Mouse (Mus musculus): ENCODE data around the gene Dupd1. TPM values are rescaled to one million over a fixed set of nuclear protein-coding genes. Genes with fewer than 3 reads are reported as not detected.

Dupd1 gene
- polyA plus RNA-seq, 1 experiment from 2014 or later = 0.24 TPM

DNA sequence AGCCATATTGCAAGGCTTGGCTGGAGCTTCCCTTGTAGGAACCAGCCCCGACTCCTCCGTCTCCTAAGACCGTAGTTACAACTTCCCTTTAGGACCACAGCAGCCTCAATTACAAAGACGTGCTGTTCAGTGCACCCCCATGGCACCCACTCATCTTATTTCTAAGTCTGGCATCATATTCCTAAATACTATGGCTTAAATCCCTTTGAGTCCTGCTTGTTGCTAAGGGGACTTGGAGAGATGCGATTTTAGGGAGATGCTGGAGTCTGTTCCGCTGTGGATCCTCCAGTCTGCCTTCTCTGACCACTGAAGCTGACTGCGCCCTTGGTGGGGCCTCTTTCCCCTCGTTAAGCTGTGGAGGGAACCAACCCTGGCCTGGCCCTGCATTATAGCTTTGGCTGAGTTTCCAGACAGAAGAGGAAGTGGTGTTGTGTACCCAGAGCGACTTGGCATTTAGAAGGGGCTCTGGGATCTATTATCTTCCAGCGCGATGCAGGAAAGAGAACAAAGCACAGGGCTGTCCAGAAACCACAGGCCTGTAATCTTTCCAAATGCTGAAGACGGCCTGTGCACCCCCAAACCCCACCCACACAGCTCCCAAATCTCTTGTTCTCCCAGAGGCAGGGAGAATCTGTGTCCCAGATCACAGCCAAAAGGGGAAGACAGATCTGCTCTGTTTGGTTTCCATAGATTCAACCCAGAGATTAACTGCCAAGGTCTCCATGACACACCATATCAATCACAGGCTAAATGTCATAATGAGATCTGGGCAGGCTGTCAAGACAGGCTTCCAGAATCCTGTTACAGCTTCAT lies 7.4 kb downstream of the Dupd1 start:
- no peaks in the 10 kb centered on the region for H3K27me3 ChIP-seq (replicated peaks; ENCODE audit: control insufficient read depth, insufficient read depth, low read length)
- peak overlapping the region; percentile 84 for H3K27ac ChIP-seq (ENCODE audit: low read length)
- H3K9ac ChIP-seq (replicated peaks; ENCODE audit: low read depth, low read length) = no peak overlapping the region; the same call in 1 of the 2 replicates
- H3K4me3 ChIP-seq (replicated peaks; ENCODE audit: low read length) = no peak overlapping the region
- H3K36me3 ChIP-seq (ENCODE audit: control insufficient read depth, insufficient read depth) = no peaks in the 10 kb centered on the region
- ATAC-seq = peak; percentile 82
- peaks cover 9% of the 10 kb centered on the region for H3K4me1 ChIP-seq (replicated peaks; ENCODE audit: control insufficient read depth, insufficient read depth, low read length)
- no peak overlapping the region for H3K4me2 ChIP-seq (ENCODE audit: low read length)
- no peaks in the 10 kb centered on the region for H3K9me3 ChIP-seq (ENCODE audit: control insufficient read depth, low read length)
- 42% methylated on average over 12 of the region's 12 CpGs for WGBS

DNA sequence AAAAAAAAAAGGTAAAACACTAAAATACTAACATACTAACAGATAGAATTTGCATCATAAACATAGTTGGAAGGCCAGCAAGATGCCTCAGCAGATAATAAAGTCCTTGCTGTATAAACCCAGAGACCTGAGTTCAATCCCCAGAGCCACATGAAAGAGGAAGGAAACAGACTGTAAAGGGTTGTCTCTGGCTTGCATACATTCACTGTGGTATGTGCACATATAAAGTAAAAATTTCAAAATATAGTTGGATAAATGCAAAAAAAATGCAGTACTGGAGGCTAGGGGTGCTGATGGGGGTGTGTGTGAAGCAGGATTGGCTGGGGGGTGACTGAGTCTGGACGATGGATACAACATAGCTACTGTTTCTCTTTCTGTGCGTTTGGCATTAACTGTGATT lies 8.9 kb downstream of the Dupd1 start:
- no peak overlapping the region for H3K4me3 ChIP-seq (replicated peaks; ENCODE audit: low read length)
- ATAC-seq = no peak
- 88% methylated on average over 2 of the region's 2 CpGs for WGBS
- no peaks in the 10 kb centered on the region for H3K27me3 ChIP-seq (replicated peaks; ENCODE audit: control insufficient read depth, insufficient read depth, low read length)
- H3K4me2 ChIP-seq (ENCODE audit: low read length) = no peak overlapping the region
- peaks cover 9% of the 10 kb centered on the region for H3K4me1 ChIP-seq (replicated peaks; ENCODE audit: control insufficient read depth, insufficient read depth, low read length)
- H3K9me3 ChIP-seq (ENCODE audit: control insufficient read depth, low read length) = no peaks in the 10 kb centered on the region
- H3K27ac ChIP-seq (ENCODE audit: low read length) = no peak overlapping the region
- no peaks in the 10 kb centered on the region for H3K36me3 ChIP-seq (ENCODE audit: control insufficient read depth, insufficient read depth)
- no peak overlapping the region for H3K9ac ChIP-seq (replicated peaks; ENCODE audit: low read depth, low read length)

DNA sequence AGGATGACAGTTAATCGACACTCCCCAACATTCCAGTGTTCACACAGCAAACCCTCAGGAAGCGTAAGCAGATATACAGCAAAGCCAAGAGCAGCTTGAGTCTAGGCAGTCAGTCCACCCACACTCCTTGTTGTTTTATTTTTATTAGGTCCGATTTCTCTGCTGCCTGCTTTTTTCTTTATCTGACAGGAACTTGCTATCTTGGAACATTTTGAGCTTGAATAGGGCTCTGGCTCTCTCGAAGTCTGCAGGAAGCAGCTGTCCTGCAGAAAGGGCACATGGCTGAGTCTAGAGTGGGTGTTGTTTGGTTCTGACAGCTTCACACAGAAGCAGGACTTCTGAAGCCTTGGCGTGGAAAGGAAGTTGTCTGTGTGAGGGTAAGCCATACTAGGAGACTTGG lies 11.1 kb downstream of the Dupd1 start:
- Histone ChIP-seq H3K9ac (replicated peaks; ENCODE audit: low read depth, low read length) (no peak overlapping the region), H3K36me3 (ENCODE audit: control insufficient read depth, insufficient read depth) (no peaks in the 10 kb centered on the region), H3K27me3 (replicated peaks; ENCODE audit: control insufficient read depth, insufficient read depth, low read length) (no peaks in the 10 kb centered on the region), H3K4me2 (ENCODE audit: low read length) (no peak overlapping the region), H3K9me3 (ENCODE audit: control insufficient read depth, low read length) (no peaks in the 10 kb centered on the region), H3K27ac (ENCODE audit: low read length) (no peak overlapping the region), H3K4me1 (replicated peaks; ENCODE audit: control insufficient read depth, insufficient read depth, low read length) (peaks cover 9% of the 10 kb centered on the region), H3K4me3 (replicated peaks; ENCODE audit: low read length) (no peak overlapping the region)
- WGBS = 82% methylated on average over 5 of the region's 5 CpGs
- no peak for ATAC-seq

DNA sequence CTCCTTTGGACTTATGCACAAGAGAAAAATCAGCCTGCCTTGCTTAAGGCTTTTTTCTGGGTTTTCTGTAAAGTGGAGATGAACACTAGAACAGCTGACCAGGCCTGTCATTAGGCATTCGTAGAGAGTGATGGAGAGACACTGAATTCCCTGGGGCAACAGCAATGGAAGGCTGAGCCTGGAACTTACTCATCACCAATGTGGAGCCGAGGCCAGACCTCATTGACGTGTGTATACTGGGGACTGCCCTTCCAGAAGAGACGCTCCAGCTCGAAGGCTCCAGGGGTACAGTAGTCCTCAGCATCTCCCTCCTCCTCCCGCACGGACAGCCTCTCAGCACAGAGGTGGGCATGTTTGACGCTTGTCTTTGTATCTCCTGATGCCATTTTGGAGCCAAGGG lies 11.7 kb downstream of the Dupd1 start:
- Histone ChIP-seq H3K9ac (replicated peaks; ENCODE audit: low read depth, low read length) (no peak overlapping the region), H3K4me2 (ENCODE audit: low read length) (no peak overlapping the region), H3K9me3 (ENCODE audit: control insufficient read depth, low read length) (no peaks in the 10 kb centered on the region), H3K4me3 (replicated peaks; ENCODE audit: low read length) (no peak overlapping the region), H3K27me3 (replicated peaks; ENCODE audit: control insufficient read depth, insufficient read depth, low read length) (no peaks in the 10 kb centered on the region), H3K4me1 (replicated peaks; ENCODE audit: control insufficient read depth, insufficient read depth, low read length) (peaks cover 9% of the 10 kb centered on the region), H3K36me3 (ENCODE audit: control insufficient read depth, insufficient read depth) (no peaks in the 10 kb centered on the region), H3K27ac (ENCODE audit: low read length) (no peak overlapping the region)
- WGBS = 89% methylated on average over 8 of the region's 8 CpGs
- no peak for ATAC-seq

DNA sequence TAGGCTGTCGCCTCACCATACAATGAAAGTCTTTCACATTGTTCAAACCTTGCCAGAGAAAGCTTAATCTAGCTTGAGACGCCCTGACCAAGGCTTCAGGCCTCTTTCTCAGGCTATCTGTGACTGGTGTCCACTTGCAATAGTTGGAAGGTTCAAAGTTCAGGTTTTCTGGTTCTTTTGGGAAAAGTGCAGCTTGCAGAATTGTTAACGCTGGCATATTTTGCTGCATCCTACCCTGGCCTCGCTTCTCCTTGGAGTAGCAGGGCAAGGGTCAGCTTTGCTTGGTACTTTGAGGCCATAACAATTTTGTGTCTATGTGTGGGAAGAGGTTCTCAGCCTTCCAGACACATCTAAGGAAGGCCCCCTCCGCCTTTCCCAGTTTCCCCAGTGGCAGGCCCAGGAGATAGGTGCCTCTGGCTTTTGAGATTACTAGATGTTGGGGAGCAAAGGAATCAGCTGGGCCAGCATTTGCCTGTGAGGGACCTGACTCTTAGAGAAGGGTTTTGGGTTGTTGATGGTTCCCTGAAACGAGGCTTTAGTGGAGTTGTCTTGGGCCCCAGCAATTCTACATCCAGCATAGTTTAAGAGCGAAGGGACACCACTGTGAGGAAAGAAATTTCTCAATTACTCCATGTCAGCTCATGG lies 18.1 kb downstream of the Dupd1 start:
- Histone ChIP-seq H3K4me1 (replicated peaks; ENCODE audit: control insufficient read depth, insufficient read depth, low read length) (no peaks in the 10 kb centered on the region), H3K27me3 (replicated peaks; ENCODE audit: control insufficient read depth, insufficient read depth, low read length) (no peaks in the 10 kb centered on the region), H3K9me3 (ENCODE audit: control insufficient read depth, low read length) (peaks cover 2% of the 10 kb centered on the region; the same call in 1 of the 2 replicates), H3K9ac (replicated peaks; ENCODE audit: low read depth, low read length) (no peak overlapping the region), H3K36me3 (ENCODE audit: control insufficient read depth, insufficient read depth) (no peaks in the 10 kb centered on the region), H3K4me2 (ENCODE audit: low read length) (no peak overlapping the region), H3K27ac (ENCODE audit: low read length) (no peak overlapping the region), H3K4me3 (replicated peaks; ENCODE audit: low read length) (no peak overlapping the region)
- 75% methylated on average over 7 of the region's 7 CpGs for WGBS
- ATAC-seq = no peak

DNA sequence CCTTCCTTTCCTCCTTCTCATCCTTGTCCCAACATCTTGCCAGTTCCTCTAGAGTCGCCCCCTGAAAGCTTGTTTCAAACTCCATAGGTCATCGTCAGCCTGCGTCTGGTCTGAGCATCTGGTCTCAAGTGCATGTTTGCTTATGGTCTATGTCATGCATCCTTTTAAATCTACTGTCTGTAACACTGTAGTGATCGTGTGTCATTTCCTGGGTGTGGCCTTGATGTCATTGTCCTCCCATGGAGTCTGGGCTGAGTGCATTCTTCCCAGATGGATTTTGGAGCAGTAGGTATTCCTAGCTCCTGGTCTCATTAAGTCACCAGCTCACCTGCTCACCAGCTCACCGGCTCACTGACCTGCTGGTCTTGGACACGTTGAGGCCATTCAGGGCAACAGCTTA lies 19.4 kb downstream of the Dupd1 start:
- 82% methylated on average over 6 of the region's 6 CpGs for WGBS
- no peaks in the 10 kb centered on the region for H3K27me3 ChIP-seq (replicated peaks; ENCODE audit: control insufficient read depth, insufficient read depth, low read length)

DNA sequence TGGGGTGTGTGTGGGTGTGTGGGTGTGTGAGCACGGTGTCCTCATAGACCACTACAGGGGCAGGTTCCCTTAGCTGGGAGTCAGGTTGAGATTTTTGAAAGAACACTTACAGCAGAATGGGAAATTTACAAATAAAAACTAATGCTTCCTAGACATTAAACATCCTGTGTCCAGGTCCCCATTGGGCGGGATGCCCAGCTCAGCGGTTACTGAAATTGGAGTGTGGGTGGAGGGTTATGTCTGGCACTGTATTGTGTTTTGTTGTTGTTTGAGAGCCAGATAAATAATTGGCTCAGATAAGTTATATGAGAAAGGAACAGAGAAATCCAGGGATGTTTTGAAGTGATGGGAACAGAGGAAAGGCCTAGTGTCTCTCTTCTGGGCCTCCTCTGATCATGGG lies 23.3 kb downstream of the Dupd1 start:
- Histone ChIP-seq H3K9ac (replicated peaks; ENCODE audit: low read depth, low read length) (no peak overlapping the region), H3K36me3 (ENCODE audit: control insufficient read depth, insufficient read depth) (no peaks in the 10 kb centered on the region), H3K9me3 (ENCODE audit: control insufficient read depth, low read length) (peaks cover 2% of the 10 kb centered on the region; the same call in 1 of the 2 replicates), H3K27ac (ENCODE audit: low read length) (no peak overlapping the region), H3K4me2 (ENCODE audit: low read length) (no peak overlapping the region), H3K4me3 (replicated peaks; ENCODE audit: low read length) (no peak overlapping the region), H3K4me1 (replicated peaks; ENCODE audit: control insufficient read depth, insufficient read depth, low read length) (peaks cover 7% of the 10 kb centered on the region), H3K27me3 (replicated peaks; ENCODE audit: control insufficient read depth, insufficient read depth, low read length) (no peaks in the 10 kb centered on the region; the same call in 1 of the 2 replicates)
- 89% methylated on average over 3 of the region's 3 CpGs for WGBS
- ATAC-seq = no peak

More for the DNA sequence above, 19.4 kb downstream of the Dupd1 start:
- Histone ChIP-seq H3K4me3 (replicated peaks; ENCODE audit: low read length) (no peak overlapping the region), H3K36me3 (ENCODE audit: control insufficient read depth, insufficient read depth) (no peaks in the 10 kb centered on the region), H3K9me3 (ENCODE audit: control insufficient read depth, low read length) (peaks cover 2% of the 10 kb centered on the region; the same call in 1 of the 2 replicates), H3K27ac (ENCODE audit: low read length) (no peak overlapping the region), H3K4me1 (replicated peaks; ENCODE audit: control insufficient read depth, insufficient read depth, low read length) (no peaks in the 10 kb centered on the region), H3K9ac (replicated peaks; ENCODE audit: low read depth, low read length) (no peak overlapping the region), H3K4me2 (ENCODE audit: low read length) (no peak overlapping the region)
- ATAC-seq = no peak

DNA sequence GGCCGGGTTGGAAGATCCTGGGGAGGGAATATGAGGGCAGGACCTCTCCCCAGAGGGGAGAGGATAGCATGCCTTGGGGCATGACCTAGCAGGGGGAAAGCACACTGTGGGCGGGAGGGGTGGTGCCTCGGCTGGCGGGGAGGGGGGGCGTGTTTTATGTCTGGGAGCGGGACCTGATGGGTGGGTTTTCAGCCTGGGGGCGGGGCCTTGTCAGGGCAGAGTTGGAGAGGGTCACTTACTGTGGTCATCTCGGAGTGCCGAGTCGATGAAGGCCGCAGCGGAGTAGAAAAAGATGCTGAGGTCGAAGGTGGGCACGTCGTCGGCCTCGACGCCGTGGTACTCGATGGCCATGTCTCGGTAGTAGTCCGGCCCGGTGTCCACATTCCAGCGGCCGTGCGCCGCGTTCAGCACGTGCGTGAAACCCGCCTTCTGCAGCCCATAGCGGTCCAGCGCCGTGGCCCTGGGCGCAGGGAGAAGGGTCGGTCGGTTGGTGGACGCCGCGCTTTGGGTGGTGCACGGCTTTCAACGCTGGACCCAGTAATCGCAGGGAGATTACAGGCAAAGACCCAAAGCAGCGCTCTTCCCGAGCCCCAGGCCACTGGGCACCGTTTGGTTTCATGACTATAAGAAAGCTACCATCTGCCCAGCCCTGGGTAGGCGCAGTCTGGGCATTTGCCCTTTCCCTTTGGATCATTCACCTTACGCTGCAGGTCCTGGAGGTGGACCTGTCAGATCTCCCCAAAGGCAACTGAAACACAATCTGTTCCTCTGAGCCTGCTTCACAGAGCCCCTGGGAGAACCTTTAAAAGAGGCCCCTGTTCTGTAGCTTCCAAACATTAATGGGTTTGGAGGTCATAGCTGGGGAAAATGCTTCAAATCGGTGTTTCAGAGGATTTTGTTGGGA lies 27.7 kb downstream of the Dupd1 start:
- 12% methylated on average over 48 of the region's 49 CpGs for WGBS
- Histone ChIP-seq H3K4me2 (ENCODE audit: low read length) (peak overlapping the region; percentile 52), H3K36me3 (ENCODE audit: control insufficient read depth, insufficient read depth) (no peaks in the 10 kb centered on the region), H3K9ac (replicated peaks; ENCODE audit: low read depth, low read length) (no peak overlapping the region; the same call in 1 of the 2 replicates), H3K4me3 (replicated peaks; ENCODE audit: low read length) (peak overlapping the region; percentile 32), H3K9me3 (ENCODE audit: control insufficient read depth, low read length) (no peaks in the 10 kb centered on the region), H3K27ac (ENCODE audit: low read length) (no peak overlapping the region), H3K27me3 (replicated peaks; ENCODE audit: control insufficient read depth, insufficient read depth, low read length) (no peaks in the 10 kb centered on the region; the same call in 1 of the 2 replicates), H3K4me1 (replicated peaks; ENCODE audit: control insufficient read depth, insufficient read depth, low read length) (peaks cover 16% of the 10 kb centered on the region)
- ATAC-seq = 0 out of 2 replicates have a peak, but pooled peaks have one; percentile 13

Measured in forebrain, embryonic 16.5 days (tissue).